Mouse (Mus musculus) neural tube, embryonic 13.5 days (tissue): Measurements from ENCODE around the gene Adssl1. TPM values are rescaled to one million over a fixed set of nuclear protein-coding genes. Genes with fewer than 3 reads are reported as not detected.

Experiments
- ATAC-seq: fragments of 200-750 bp; cut with Nextera tagmentation; 2 replicates; pipeline ENCODE4 v1.8.0; 2017; ENCODE audit warnings: low read depth, mild to moderate bottlenecking, moderate TSS enrichment, moderate library complexity
- H3K27ac ChIP-seq: fragments of 300-500 bp; sonication (generic); replicated peaks from 2 replicates; pipeline ENCODE4 v1.5.1; 2015; ENCODE audit warnings: moderate library complexity, mild to moderate bottlenecking, inconsistent platforms
- H3K27me3 ChIP-seq: fragments of 300-500 bp; sonication (generic); 2 replicates; pipeline ENCODE4 v1.6.1; 2015; ENCODE audit warnings: mild to moderate bottlenecking, inconsistent platforms
- H3K36me3 ChIP-seq: fragments of 300-500 bp; sonication (generic); 2 replicates; pipeline ENCODE4 v1.6.1; 2015; ENCODE audit warnings: mild to moderate bottlenecking, inconsistent platforms
- H3K4me1 ChIP-seq: fragments of 300-500 bp; sonication (generic); replicated peaks from 2 replicates; pipeline ENCODE4 v1.6.1; 2015; ENCODE audit warnings: inconsistent platforms
- H3K4me2 ChIP-seq: fragments of 300-500 bp; sonication (generic); 2 replicates; pipeline ENCODE4 v1.6.1; 2015; ENCODE audit warnings: inconsistent platforms, mild to moderate bottlenecking, moderate library complexity
- H3K4me3 ChIP-seq: fragments of 300-500 bp; sonication (generic); 2 replicates; pipeline ENCODE4 v1.5.1; 2015; ENCODE audit warnings: mild to moderate bottlenecking, inconsistent platforms
- H3K9ac ChIP-seq: fragments of 300-500 bp; sonication (generic); 2 replicates; pipeline ENCODE4 v1.6.1; 2015; ENCODE audit warnings: moderate library complexity, mild to moderate bottlenecking, inconsistent platforms
- H3K9me3 ChIP-seq: fragments of 300-500 bp; sonication (generic); 2 replicates; pipeline ENCODE4 v1.6.1; 2016; ENCODE audit warnings: inconsistent platforms
- WGBS: fragments of 180-500 bp; shearing (Covaris S2); methylation state at CpG from one replicate; pipeline ENCODE4 v1.1.7; 2015; 5-methylcytosine and 5-hydroxymethylcytosine counted together
- polyA plus RNA-seq: library from polyadenylated mRNA; unstranded; fragments of >200 nt; fragmentation: Nextera tagmentation; extraction: Ambion mirVana; gene quantifications from 2 replicates; pipeline ENCODE4 v1.2.1, GENCODE M21; 2015

Adssl1 gene
- polyA plus RNA-seq, 1 experiment from 2014 or later, result 3.2 TPM

DNA sequence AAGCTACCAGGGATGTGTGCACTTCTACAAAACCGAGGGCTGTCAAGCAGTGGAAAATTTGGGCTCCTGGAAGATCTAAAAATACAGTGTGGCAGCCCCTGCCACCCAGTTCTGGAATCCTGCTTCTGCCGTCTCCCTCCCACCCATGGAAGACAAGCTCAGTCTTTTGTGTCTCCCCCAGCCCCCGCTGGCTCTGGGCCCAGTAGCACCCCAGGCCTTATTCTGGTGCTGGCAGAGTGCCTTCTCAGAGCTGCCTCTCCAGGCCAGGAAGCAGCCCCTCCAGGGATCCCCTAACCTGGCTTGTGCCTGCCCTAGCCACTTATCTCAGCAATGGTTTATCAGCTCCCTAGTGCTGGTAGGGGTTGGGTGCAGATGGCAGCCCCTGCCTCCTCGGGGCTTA lies 24.9 kb upstream of the Adssl1 start:
- ATAC-seq, result no peak
- H3K27ac ChIP-seq, result peak overlapping the region; percentile 59
- H3K9me3 ChIP-seq, result no peaks in the 10 kb centered on the region
- no peak overlapping the region for H3K9ac ChIP-seq
- H3K4me2 ChIP-seq, result no peak overlapping the region
- H3K27me3 ChIP-seq, result peaks cover 5% of the 10 kb centered on the region
- WGBS, result 45% methylated on average over 4 of the region's 4 CpGs
- peaks cover 41% of the 10 kb centered on the region for H3K4me1 ChIP-seq
- no peak overlapping the region for H3K4me3 ChIP-seq
- H3K36me3 ChIP-seq, result no peaks in the 10 kb centered on the region

DNA sequence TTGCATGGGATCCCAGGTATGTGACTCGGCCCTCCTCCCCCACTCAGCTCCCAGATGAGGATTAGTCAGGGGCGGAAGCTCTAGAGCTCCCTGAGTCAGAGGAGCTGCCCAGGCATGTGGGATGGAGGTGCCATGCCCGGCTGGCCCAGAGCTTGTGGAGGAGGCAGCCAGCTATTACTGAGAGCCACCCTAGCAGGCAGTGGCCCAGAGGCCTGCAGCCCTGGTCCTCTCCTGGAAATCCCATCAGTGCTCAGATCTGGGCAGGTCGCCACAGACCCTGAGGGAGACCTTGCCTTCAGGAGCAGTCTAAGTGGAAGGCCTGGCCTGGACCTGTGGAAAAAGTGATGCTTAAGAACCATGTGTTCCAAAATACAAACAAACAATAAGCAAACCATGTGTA lies 24.2 kb upstream of the Adssl1 start:
- no peaks in the 10 kb centered on the region for H3K9me3 ChIP-seq
- H3K4me3 ChIP-seq, result no peak overlapping the region
- ATAC-seq, result no peak
- WGBS, result 89% methylated on average over 4 of the region's 4 CpGs
- peaks cover 39% of the 10 kb centered on the region for H3K4me1 ChIP-seq
- H3K4me2 ChIP-seq, result no peak overlapping the region
- no peak overlapping the region for H3K9ac ChIP-seq
- no peak overlapping the region for H3K27ac ChIP-seq
- H3K27me3 ChIP-seq, result no peaks in the 10 kb centered on the region; the same call in 1 of the 2 replicates
- H3K36me3 ChIP-seq, result no peaks in the 10 kb centered on the region

DNA sequence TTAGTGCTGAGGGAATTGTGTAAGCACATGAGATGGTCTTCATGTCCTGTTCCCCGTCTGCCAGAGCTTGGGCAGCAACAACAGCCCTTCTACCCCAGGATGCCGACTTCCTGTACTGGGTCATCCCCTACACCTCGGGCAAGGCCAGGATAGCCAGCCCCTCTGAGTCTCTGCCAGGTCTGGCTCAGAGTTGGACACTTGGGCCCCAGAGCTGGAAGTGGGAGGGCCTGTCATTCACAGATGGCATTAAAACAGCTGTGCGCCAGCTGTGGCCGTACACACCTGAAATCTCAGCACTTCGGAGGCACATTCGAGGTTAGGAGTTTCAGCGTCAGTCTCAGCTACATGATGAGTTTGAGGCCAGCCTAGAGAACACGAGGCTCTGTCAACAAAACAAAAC lies 23.4 kb upstream of the Adssl1 start:
- no peak overlapping the region for H3K27ac ChIP-seq
- H3K9me3 ChIP-seq, result no peaks in the 10 kb centered on the region
- 76% methylated on average over 9 of the region's 9 CpGs for WGBS
- no peak overlapping the region for H3K9ac ChIP-seq
- ATAC-seq, result no peak
- peaks cover 36% of the 10 kb centered on the region for H3K4me1 ChIP-seq
- H3K36me3 ChIP-seq, result no peaks in the 10 kb centered on the region
- no peak overlapping the region for H3K4me2 ChIP-seq
- H3K27me3 ChIP-seq, result no peaks in the 10 kb centered on the region; the same call in 1 of the 2 replicates
- no peak overlapping the region for H3K4me3 ChIP-seq

DNA sequence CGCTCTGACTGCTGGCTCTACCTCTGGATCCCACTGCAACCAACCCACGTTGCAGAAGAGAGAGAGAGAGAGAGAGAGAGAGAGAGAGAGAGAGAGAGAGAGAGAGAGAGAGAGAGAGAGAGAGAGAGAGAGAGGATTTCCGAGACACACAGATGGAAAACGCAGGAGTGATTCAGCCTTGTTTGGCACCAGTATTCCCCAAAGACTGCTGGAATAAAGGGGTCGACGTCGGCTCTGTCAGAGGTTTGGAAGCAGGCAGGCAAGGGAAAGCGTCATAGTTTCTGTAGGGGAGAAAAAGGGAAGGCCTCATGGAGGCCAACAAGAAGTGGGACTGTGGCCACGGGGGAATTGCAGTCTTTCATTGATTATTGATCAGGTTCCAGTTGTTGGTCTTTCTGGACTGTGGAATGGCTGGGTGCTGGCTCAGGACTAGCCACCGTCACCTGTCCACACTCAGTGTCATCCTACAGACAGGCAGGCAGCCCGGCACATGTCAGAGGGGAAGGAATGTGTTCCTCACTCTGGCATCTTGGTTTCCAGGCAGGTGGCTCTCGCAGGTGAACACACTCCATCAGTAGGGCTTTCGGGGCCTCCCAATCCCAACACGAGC lies 22.8 kb upstream of the Adssl1 start:
- Histone ChIP-seq H3K27ac (no peak overlapping the region), H3K9ac (no peak overlapping the region), H3K4me2 (no peak overlapping the region), H3K36me3 (no peaks in the 10 kb centered on the region), H3K9me3 (no peaks in the 10 kb centered on the region), H3K27me3 (no peaks in the 10 kb centered on the region), H3K4me3 (no peak overlapping the region), H3K4me1 (peaks cover 36% of the 10 kb centered on the region)
- WGBS, result 70% methylated on average over 14 of the region's 14 CpGs
- no peak for ATAC-seq

DNA sequence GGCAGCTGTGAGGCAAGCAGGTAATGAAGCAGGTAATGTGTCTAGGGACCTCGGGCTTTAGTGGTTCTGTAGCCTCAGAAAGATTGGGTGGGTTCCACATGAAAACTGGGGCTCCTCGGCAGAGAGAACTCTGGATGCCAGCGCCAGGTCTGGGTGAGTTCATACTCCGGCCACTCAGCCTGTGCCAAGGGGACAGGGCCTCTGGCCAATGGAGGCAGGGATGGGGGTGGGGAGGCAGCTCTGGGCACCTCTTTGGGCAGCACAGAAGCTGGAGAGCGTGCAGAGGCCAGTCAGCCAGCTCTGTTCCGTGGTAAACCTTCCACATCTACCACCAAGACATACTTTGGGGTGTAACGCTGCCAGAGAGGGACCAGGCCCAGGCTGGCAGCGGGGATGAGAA lies 22.2 kb upstream of the Adssl1 start:
- ATAC-seq, result no peak
- Histone ChIP-seq H3K27ac (no peak overlapping the region), H3K27me3 (no peaks in the 10 kb centered on the region), H3K4me1 (peaks cover 32% of the 10 kb centered on the region), H3K4me2 (no peak overlapping the region), H3K9me3 (no peaks in the 10 kb centered on the region), H3K36me3 (no peaks in the 10 kb centered on the region), H3K4me3 (no peak overlapping the region), H3K9ac (0 out of 2 replicates have a peak overlapping the region, but pooled peaks have one; percentile 5)
- WGBS, result 83% methylated on average over 8 of the region's 8 CpGs

DNA sequence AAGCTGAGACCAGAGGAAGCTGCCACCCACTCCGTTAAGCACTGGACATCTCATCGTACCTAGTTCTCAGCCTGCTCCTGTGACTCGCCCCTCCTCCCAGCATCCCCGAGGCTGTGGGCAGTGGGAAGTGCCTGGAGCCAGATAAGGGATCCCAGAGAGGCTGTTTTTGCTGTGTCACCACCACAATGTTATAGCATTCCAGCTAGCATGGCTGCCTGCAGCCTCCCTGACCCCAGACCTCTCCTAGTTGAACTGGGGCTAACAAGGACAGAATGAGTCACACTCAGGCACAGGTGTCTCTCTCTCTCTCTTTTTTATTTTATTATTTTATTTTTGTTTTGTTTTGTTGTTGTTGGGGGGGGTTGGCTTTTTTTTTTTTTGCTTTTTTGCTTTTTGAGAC lies 20.6 kb upstream of the Adssl1 start:
- Histone ChIP-seq H3K4me3 (no peak overlapping the region), H3K4me1 (peaks cover 20% of the 10 kb centered on the region), H3K4me2 (no peak overlapping the region), H3K36me3 (no peaks in the 10 kb centered on the region), H3K27ac (no peak overlapping the region), H3K27me3 (no peaks in the 10 kb centered on the region), H3K9me3 (no peaks in the 10 kb centered on the region), H3K9ac (no peak overlapping the region)
- 42% methylated on average over 4 of the region's 4 CpGs for WGBS
- no peak for ATAC-seq

DNA sequence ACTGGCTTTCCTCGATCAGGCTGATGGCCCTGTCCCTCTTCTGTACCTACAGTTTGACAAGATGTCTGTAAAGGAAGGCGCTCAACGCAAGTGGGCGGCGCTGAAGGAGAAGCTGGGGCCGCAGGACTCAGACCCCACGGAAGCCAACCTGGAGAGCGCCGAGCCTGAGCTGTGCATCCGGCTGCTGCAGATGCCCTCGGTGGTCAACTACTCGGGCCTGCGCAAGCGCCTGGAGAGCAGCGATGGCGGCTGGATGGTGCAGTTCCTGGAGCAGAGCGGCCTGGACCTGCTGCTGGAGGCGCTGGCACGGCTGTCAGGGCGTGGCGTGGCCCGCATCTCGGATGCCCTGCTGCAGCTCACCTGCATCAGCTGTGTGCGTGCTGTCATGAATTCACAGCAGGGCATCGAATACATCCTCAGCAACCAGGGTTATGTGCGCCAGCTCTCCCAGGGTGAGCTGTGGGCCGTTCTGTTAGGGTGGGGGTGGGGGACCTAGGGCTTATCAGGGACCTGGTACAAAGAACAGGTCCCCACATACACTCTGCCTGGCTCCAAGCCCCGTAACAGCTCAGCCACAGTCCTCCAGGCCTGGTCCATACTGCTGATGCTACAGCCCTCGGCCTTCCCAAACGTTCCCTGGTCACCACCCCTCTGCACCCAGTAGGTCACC lies 19.8 kb upstream of the Adssl1 start:
- H3K9me3 ChIP-seq, result no peaks in the 10 kb centered on the region
- 79% methylated on average over 30 of the region's 30 CpGs for WGBS
- no peak overlapping the region for H3K4me3 ChIP-seq
- no peak for ATAC-seq
- no peaks in the 10 kb centered on the region for H3K27me3 ChIP-seq
- no peak overlapping the region for H3K27ac ChIP-seq
- no peaks in the 10 kb centered on the region for H3K36me3 ChIP-seq
- H3K4me1 ChIP-seq, result peaks cover 18% of the 10 kb centered on the region
- H3K4me2 ChIP-seq, result no peak overlapping the region
- no peak overlapping the region for H3K9ac ChIP-seq

DNA sequence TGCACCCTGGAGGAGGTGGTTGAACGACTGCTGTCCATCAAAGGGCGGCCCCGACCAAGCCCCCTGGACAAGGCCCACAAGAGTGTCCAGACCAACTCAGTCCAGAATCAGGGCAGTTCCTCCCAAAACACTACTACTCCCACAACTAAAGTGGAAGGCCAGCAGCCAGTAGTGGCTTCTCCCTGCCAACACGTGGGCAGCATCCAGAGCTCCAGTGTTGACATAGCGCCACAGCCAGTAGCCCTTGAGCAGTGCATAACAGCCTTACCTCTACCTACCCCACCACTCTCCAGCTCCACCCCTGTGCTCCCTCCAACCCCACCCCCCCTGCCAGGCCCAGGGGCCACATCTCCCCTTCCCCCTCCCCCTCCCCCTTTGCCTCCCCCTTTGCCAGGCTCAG lies 15.8 kb upstream of the Adssl1 start:
- Histone ChIP-seq H3K4me2 (no peak overlapping the region), H3K4me3 (no peak overlapping the region), H3K9ac (no peak overlapping the region), H3K4me1 (peaks cover 13% of the 10 kb centered on the region), H3K36me3 (no peaks in the 10 kb centered on the region), H3K27ac (no peak overlapping the region), H3K27me3 (no peaks in the 10 kb centered on the region), H3K9me3 (no peaks in the 10 kb centered on the region)
- 88% methylated on average over 5 of the region's 5 CpGs for WGBS
- no peak for ATAC-seq

DNA sequence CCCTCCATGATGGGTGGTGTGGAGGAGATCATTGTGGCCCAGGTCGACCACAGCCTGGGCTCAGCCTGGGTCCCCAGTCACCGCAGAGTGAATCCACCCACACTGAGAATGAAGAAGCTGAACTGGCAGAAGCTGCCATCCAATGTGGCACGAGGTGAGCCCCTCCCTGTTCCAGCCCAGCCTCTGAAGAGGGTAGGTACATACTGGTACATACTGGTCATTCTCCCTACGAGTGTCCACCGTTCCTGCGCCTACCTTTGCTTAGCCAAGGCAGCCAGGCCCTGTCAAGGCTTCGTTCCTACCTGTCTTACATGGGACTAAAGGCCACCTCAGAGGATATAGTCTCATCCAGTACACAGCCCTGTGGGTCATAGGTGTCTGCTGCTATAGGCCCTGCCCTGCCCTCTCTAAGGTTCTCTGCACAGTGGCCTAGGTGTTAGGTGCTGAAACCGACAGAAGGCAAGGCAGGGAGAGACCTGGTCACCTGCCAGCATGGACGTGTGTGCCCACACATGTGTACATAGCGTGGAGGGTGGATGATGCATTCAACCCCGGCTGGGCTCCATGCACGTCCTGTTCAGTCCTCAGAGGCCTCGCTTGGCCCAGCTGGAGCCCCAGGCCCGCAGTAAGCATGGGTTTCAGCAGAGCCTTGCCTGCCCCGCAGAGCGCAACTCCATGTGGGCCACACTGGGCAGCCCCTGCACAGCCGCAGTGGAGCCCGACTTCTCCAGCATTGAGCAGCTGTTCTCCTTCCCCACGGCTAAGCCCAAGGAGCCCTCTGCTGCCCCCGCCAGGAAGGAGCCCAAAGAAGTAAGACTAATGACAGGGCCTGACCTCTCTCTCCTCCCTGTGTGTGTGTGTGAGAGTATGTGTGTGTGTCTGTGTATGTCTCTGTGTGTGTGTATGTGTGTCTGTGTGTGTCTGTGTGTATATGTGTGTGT lies 14.9 kb upstream of the Adssl1 start:
- no peak overlapping the region for H3K27ac ChIP-seq
- no peak overlapping the region for H3K4me3 ChIP-seq
- H3K9me3 ChIP-seq, result no peaks in the 10 kb centered on the region
- peak; percentile 74 for ATAC-seq
- no peak overlapping the region for H3K4me2 ChIP-seq
- WGBS, result 57% methylated on average over 20 of the region's 20 CpGs
- 0 out of 2 replicates have a peak overlapping the region, but pooled peaks have one; percentile 22 for H3K9ac ChIP-seq
- no peaks in the 10 kb centered on the region for H3K36me3 ChIP-seq
- H3K4me1 ChIP-seq, result peaks cover 13% of the 10 kb centered on the region
- no peaks in the 10 kb centered on the region for H3K27me3 ChIP-seq

DNA sequence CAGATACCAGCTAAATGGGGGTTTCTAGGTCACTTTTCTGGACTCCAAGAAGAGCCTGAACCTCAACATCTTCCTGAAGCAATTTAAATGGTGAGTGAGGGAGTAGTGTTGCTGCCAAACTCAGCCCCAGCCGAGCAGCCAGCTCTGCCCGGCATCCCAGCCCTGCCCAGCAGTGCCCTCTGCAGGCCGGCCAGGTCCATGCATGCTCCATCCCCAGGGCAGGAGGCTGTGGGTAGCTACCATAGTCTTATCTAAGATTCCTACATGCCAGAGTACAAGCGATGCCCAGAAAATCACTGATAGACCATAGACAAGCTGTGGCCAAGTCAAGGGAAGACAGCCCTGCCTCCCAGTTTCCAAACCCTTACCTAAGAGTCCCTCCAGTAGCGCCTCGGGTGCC lies 14.1 kb upstream of the Adssl1 start:
- 48% methylated on average over 6 of the region's 6 CpGs for WGBS
- no peak overlapping the region for H3K9ac ChIP-seq
- H3K36me3 ChIP-seq, result no peaks in the 10 kb centered on the region
- no peaks in the 10 kb centered on the region for H3K27me3 ChIP-seq
- no peak overlapping the region for H3K4me2 ChIP-seq
- 0 out of 2 replicates have a peak, but pooled peaks have one; percentile 41 for ATAC-seq
- no peak overlapping the region for H3K4me3 ChIP-seq
- H3K4me1 ChIP-seq, result peaks cover 13% of the 10 kb centered on the region
- no peak overlapping the region for H3K27ac ChIP-seq
- no peaks in the 10 kb centered on the region for H3K9me3 ChIP-seq

DNA sequence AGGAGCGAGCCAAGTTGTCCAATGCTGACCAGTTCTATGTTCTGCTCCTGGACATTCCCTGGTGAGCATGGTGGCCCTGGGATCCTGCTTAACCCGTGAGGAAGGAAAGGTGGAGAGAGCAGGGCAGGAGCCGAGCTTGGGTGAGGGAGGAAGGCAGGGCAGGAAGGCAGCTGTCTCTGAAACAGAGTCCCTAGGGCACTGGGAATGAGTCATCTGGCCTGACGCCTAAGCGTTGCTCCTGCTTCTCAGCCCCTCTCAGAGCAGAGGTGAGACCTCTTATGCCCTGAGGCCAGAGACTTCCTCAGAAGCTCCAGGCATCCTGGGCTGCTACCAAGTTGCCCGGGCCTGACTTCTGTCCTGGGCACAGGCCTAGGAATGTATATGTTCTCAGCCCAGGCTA lies 12.8 kb upstream of the Adssl1 start:
- 74% methylated on average over 6 of the region's 6 CpGs for WGBS

DNA sequence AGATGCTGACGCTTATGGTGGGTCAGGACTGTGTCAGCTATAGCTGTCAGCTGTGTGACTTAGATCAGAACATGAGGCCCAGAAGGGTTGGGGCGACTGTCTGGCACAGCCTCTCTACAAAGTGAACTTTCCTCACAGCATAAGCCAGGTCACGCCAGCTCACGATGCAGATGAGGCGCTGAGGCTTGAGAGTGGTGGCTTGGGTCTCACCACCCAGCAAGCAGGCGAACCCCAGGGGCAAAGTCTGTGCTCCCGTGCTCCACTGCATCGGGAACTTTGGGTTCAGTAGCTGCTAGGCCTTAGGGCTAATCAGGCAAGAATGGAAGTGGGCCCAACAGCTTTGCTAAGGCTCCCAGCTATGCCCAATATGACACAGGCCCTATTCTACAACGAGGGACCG lies 10.8 kb upstream of the Adssl1 start:
- no peak overlapping the region for H3K4me3 ChIP-seq
- ATAC-seq, result no peak

More for the DNA sequence above, 12.8 kb upstream of the Adssl1 start:
- no peaks in the 10 kb centered on the region for H3K9me3 ChIP-seq
- H3K4me3 ChIP-seq, result no peak overlapping the region
- no peaks in the 10 kb centered on the region for H3K27me3 ChIP-seq
- H3K9ac ChIP-seq, result no peak overlapping the region
- no peak overlapping the region for H3K4me2 ChIP-seq
- no peak for ATAC-seq
- H3K4me1 ChIP-seq, result peaks cover 13% of the 10 kb centered on the region
- no peak overlapping the region for H3K27ac ChIP-seq
- no peaks in the 10 kb centered on the region for H3K36me3 ChIP-seq

More for the DNA sequence above, 10.8 kb upstream of the Adssl1 start:
- no peak overlapping the region for H3K27ac ChIP-seq
- H3K9ac ChIP-seq, result no peak overlapping the region
- no peak overlapping the region for H3K4me2 ChIP-seq
- H3K36me3 ChIP-seq, result no peaks in the 10 kb centered on the region
- H3K27me3 ChIP-seq, result no peaks in the 10 kb centered on the region
- H3K4me1 ChIP-seq, result peaks cover 9% of the 10 kb centered on the region
- 92% methylated on average over 10 of the region's 10 CpGs for WGBS
- no peaks in the 10 kb centered on the region for H3K9me3 ChIP-seq
